In genomic region chr5:135804735-135805134, GRCm38 (mm10) we compare ENCODE assay signal across 29 mouse cellular contexts. TPM values are rescaled to one million over a fixed set of nuclear protein-coding genes. Genes with fewer than 3 reads are reported as not detected.
A peak's percentile ranks its signal among the peaks of the same experiment; 100 is the strongest.
DNase-seq lines count a peak whose midpoint lies in the region; ATAC-seq lines count a peak whose summit lies in the region.
"Had no signal": no experiment of that assay in that cellular context is flagged by ENCODE, and none has a peak within 500 bp of the region (broad histone marks: within the 10 kb centered on the region; RNA-seq: fewer than 3 reads in every experiment).

No protein-coding gene starts in this region.

- H3K36me3 ChIP-seq in forebrain, embryonic 12.5 days (replicated peaks): no peaks in the 10 kb centered on the region
- no peaks in the 10 kb centered on the region for H3K36me3 ChIP-seq in forebrain, embryonic 16.5 days (ENCODE audit: control insufficient read depth, insufficient read depth)
- H3K36me3 ChIP-seq in midbrain, embryonic 12.5 days: no peaks in the 10 kb centered on the region
- H3K36me3 ChIP-seq in midbrain, embryonic 10.5 days: no peaks in the 10 kb centered on the region
- no peaks in the 10 kb centered on the region for H3K36me3 ChIP-seq in hindbrain, embryonic 14.5 days (replicated peaks; ENCODE audit: control insufficient read depth, insufficient read depth)
- H3K36me3 ChIP-seq: forebrain, embryonic 15.5 days; heart, embryonic 12.5 days; intestine, embryonic 15.5 days; liver, embryonic 12.5 days had no signal

- H3K9me3 ChIP-seq in forebrain, embryonic 12.5 days: no peaks in the 10 kb centered on the region
- no peaks in the 10 kb centered on the region for H3K9me3 ChIP-seq in forebrain, embryonic 16.5 days (ENCODE audit: control insufficient read depth, low read length)
- H3K9me3 ChIP-seq in midbrain, embryonic 12.5 days: no peaks in the 10 kb centered on the region
- no peaks in the 10 kb centered on the region for H3K9me3 ChIP-seq in midbrain, embryonic 10.5 days (replicated peaks)
- H3K9me3 ChIP-seq in hindbrain, embryonic 14.5 days (ENCODE audit: control insufficient read depth, low read length): no peaks in the 10 kb centered on the region
- H3K9me3 ChIP-seq: forebrain, embryonic 15.5 days; intestine, embryonic 15.5 days; liver, embryonic 12.5 days had no signal

- intact Hi-C loops in left cerebral cortex, postnatal 25 days (cut with DNase I): no loop called here

- 0 out of 2 replicates have a peak overlapping the region, but pooled peaks have one; percentile 4 for H3K9ac ChIP-seq in forebrain, embryonic 12.5 days
- H3K9ac ChIP-seq in forebrain, embryonic 16.5 days (replicated peaks; ENCODE audit: low read depth, low read length): no peak overlapping the region
- no peak overlapping the region for H3K9ac ChIP-seq in midbrain, embryonic 12.5 days (replicated peaks)
- H3K9ac ChIP-seq in hindbrain, embryonic 14.5 days: no peak overlapping the region
- H3K9ac ChIP-seq: forebrain, embryonic 15.5 days; heart, embryonic 12.5 days; intestine, embryonic 15.5 days; liver, embryonic 12.5 days; liver, postnatal 0 days had no signal

- no peak overlapping the region for H3K4me2 ChIP-seq in forebrain, embryonic 12.5 days
- H3K4me2 ChIP-seq in forebrain, embryonic 16.5 days (ENCODE audit: low read length): no peak overlapping the region
- H3K4me2 ChIP-seq in midbrain, embryonic 12.5 days (replicated peaks): no peak overlapping the region
- no peak overlapping the region for H3K4me2 ChIP-seq in hindbrain, embryonic 14.5 days (replicated peaks)
- H3K4me2 ChIP-seq: forebrain, embryonic 15.5 days; heart, embryonic 12.5 days; intestine, embryonic 15.5 days; liver, embryonic 12.5 days had no signal

- no peak overlapping the region for H3K4me3 ChIP-seq in forebrain, embryonic 12.5 days (replicated peaks)
- no peak overlapping the region for H3K4me3 ChIP-seq in forebrain, embryonic 16.5 days (replicated peaks; ENCODE audit: low read length)
- H3K4me3 ChIP-seq in midbrain, embryonic 12.5 days: no peak overlapping the region
- no peak overlapping the region for H3K4me3 ChIP-seq in midbrain, embryonic 10.5 days
- H3K4me3 ChIP-seq in hindbrain, embryonic 14.5 days (replicated peaks; ENCODE audit: low read length): no peak overlapping the region
- H3K4me3 ChIP-seq: forebrain, embryonic 15.5 days; heart, adult 2 months; heart, embryonic 12.5 days; intestine, embryonic 15.5 days; liver, embryonic 12.5 days; megakaryocyte, embryonic 14.5 days had no signal

- H3K27me3 ChIP-seq in forebrain, embryonic 12.5 days: peaks cover 29% of the 10 kb centered on the region
- no peaks in the 10 kb centered on the region for H3K27me3 ChIP-seq in forebrain, embryonic 16.5 days (replicated peaks; ENCODE audit: control insufficient read depth, insufficient read depth, low read length)
- H3K27me3 ChIP-seq in midbrain, embryonic 12.5 days: peaks cover 10% of the 10 kb centered on the region
- H3K27me3 ChIP-seq in midbrain, embryonic 10.5 days (ENCODE audit: low read depth, poor library complexity, severe bottlenecking): no peaks in the 10 kb centered on the region
- H3K27me3 ChIP-seq in hindbrain, embryonic 14.5 days (ENCODE audit: control insufficient read depth, insufficient read depth, low read length): no peaks in the 10 kb centered on the region
- H3K27me3 ChIP-seq: forebrain, embryonic 15.5 days had no signal

- WGBS in forebrain, embryonic 12.5 days: 81% methylated on average over 2 of the region's 2 CpGs
- 62% methylated on average over 2 of the region's 2 CpGs for WGBS in forebrain, embryonic 16.5 days
- WGBS in midbrain, embryonic 12.5 days: 72% methylated on average over 2 of the region's 2 CpGs
- whole genome bisulfite sequencing in midbrain, embryonic 10.5 days: 77% methylated on average over 2 of the region's 2 CpGs
- WGBS in hindbrain, embryonic 14.5 days: 38% methylated on average over 2 of the region's 2 CpGs

- DNase-seq in midbrain, embryonic 10.5 days (ENCODE audit: low spot score): no peak
- peak; percentile 34 for DNase-seq in brain, adult 2 months (ENCODE audit: low read depth, low spot score)
- no peak for DNase-seq in hindbrain, embryonic 14.5 days (ENCODE audit: low spot score)
- no peak for DNase-seq in heart, postnatal 4 days
- no peak for DNase-seq in left cerebral cortex, postnatal 25 days (ENCODE audit: low spot score in 2 of 2)
- DNase-seq: adrenal gland, postnatal 25 days; B cell, adult 2 months; cerebellum, postnatal 36 days; heart, adult 2 months; kidney, adult 2 months; kidney, postnatal 4 days; left cerebral cortex, postnatal 4 days; liver, postnatal 0 days; lung, postnatal 4 days; right cerebral cortex, postnatal 25 days; spleen, adult 18-20 months; thymus, postnatal 14 days had no signal

- peaks cover 24% of the 10 kb centered on the region for H3K4me1 ChIP-seq in forebrain, embryonic 12.5 days
- H3K4me1 ChIP-seq in forebrain, embryonic 16.5 days (replicated peaks; ENCODE audit: control insufficient read depth, insufficient read depth, low read length): peaks cover 21% of the 10 kb centered on the region
- peaks cover 27% of the 10 kb centered on the region for H3K4me1 ChIP-seq in midbrain, embryonic 12.5 days
- H3K4me1 ChIP-seq in midbrain, embryonic 10.5 days: peaks cover 34% of the 10 kb centered on the region
- H3K4me1 ChIP-seq in hindbrain, embryonic 14.5 days (replicated peaks; ENCODE audit: control insufficient read depth, insufficient read depth, low read length): peaks cover 19% of the 10 kb centered on the region

- no peak for ATAC-seq in forebrain, embryonic 12.5 days (ENCODE audit: low FRiP score)
- no peak for ATAC-seq in forebrain, embryonic 16.5 days
- no peak for ATAC-seq in midbrain, embryonic 12.5 days (ENCODE audit: low FRiP score, low read depth)
- no peak for ATAC-seq in hindbrain, embryonic 14.5 days (ENCODE audit: low FRiP score)
- ATAC-seq: forebrain, embryonic 15.5 days; intestine, embryonic 15.5 days; liver, embryonic 12.5 days; liver, postnatal 0 days had no signal

- no peak overlapping the region for H3K27ac ChIP-seq in forebrain, embryonic 12.5 days
- no peak overlapping the region for H3K27ac ChIP-seq in forebrain, embryonic 16.5 days (ENCODE audit: low read length)
- H3K27ac ChIP-seq in midbrain, embryonic 12.5 days (replicated peaks): peak overlapping the region; percentile 46
- H3K27ac ChIP-seq in midbrain, embryonic 10.5 days (replicated peaks): no peak overlapping the region
- H3K27ac ChIP-seq in hindbrain, embryonic 14.5 days: peak overlapping the region; percentile 29; the same call in 1 of the 2 replicates
- H3K27ac ChIP-seq: forebrain, embryonic 15.5 days; heart, adult 2 months; intestine, embryonic 15.5 days; liver, embryonic 12.5 days had no signal

RNA-seq across cellular contexts. Expression of gene Srrm3, which starts 2.0 kb away (rescaled TPM):
- polyA plus RNA-seq in forebrain, embryonic 12.5 days (2016; fragmentation: Nextera tagmentation; extraction: Ambion mirVana): 30.3 and 37.6 TPM in 2 replicates
- 44.0 and 60.9 TPM in 2 replicates for polyA plus RNA-seq in forebrain, embryonic 16.5 days (2015; fragmentation: Nextera tagmentation; extraction: Ambion mirVana)
- polyA plus RNA-seq in midbrain, embryonic 12.5 days (2016; fragmentation: Nextera tagmentation; extraction: Ambion mirVana): 72.1 and 73.3 TPM in 2 replicates
- 14.0 and 26.1 TPM in 2 replicates for polyA plus RNA-seq in midbrain, embryonic 10.5 days (2016; fragmentation: Nextera tagmentation; extraction: Ambion mirVana)
- 49.3 and 51.3 TPM in 2 replicates for polyA plus RNA-seq in hindbrain, embryonic 14.5 days (2014; fragmentation: Nextera tagmentation; extraction: Ambion mirVana)
- under 1 TPM; 0.12 to 0.20 TPM for total RNA-seq in heart, postnatal 4 days (2021)
- 10 to 100 TPM; 85.4 to 98.1 TPM for total RNA-seq in left cerebral cortex, postnatal 25 days (2021)
- total RNA-seq: gastrocnemius, adult 8-10 months; heart, adult 2 months; hematopoietic stem cell, adult 5-6 weeks had no signal
- polyA plus RNA-seq: heart, adult 2 months; heart, postnatal 0 days; liver, embryonic 12.5 days; liver, postnatal 0 days had no signal

RNA-seq across cellular contexts. Expression of gene Mdh2, which starts 26.5 kb away (rescaled TPM):
- polyA plus RNA-seq in forebrain, embryonic 12.5 days (2016; fragmentation: Nextera tagmentation; extraction: Ambion mirVana): 520 and 524 TPM in 2 replicates
- polyA plus RNA-seq in forebrain, embryonic 16.5 days (2015; fragmentation: Nextera tagmentation; extraction: Ambion mirVana): 562 and 563 TPM in 2 replicates
- 526 and 540 TPM in 2 replicates for polyA plus RNA-seq in midbrain, embryonic 12.5 days (2016; fragmentation: Nextera tagmentation; extraction: Ambion mirVana)
- 616 and 619 TPM in 2 replicates for polyA plus RNA-seq in midbrain, embryonic 10.5 days (2016; fragmentation: Nextera tagmentation; extraction: Ambion mirVana)
- 599 and 617 TPM in 2 replicates for polyA plus RNA-seq in hindbrain, embryonic 14.5 days (2014; fragmentation: Nextera tagmentation; extraction: Ambion mirVana)
- 1,000 to 10,000 TPM; 1,387 to 1,444 TPM for total RNA-seq in heart, postnatal 4 days (2021)
- total RNA-seq in left cerebral cortex, postnatal 25 days (2021): 100 to 1,000 TPM; 389 to 397 TPM

RNA-seq across cellular contexts. Expression of gene Styxl1, which starts 26.6 kb away (rescaled TPM):
- polyA plus RNA-seq in forebrain, embryonic 12.5 days (2016; fragmentation: Nextera tagmentation; extraction: Ambion mirVana): 0.29 TPM in 1 of 2 replicates, not detected in the other
- 0.23 and 0.35 TPM in 2 replicates for polyA plus RNA-seq in forebrain, embryonic 16.5 days (2015; fragmentation: Nextera tagmentation; extraction: Ambion mirVana)
- polyA plus RNA-seq in midbrain, embryonic 12.5 days (2016; fragmentation: Nextera tagmentation; extraction: Ambion mirVana): 0.18 and 0.64 TPM in 2 replicates
- polyA plus RNA-seq in midbrain, embryonic 10.5 days (2016; fragmentation: Nextera tagmentation; extraction: Ambion mirVana): 0.41 TPM in 1 of 2 replicates, not detected in the other
- 0.25 and 0.30 TPM in 2 replicates for polyA plus RNA-seq in hindbrain, embryonic 14.5 days (2014; fragmentation: Nextera tagmentation; extraction: Ambion mirVana)
- not detected for total RNA-seq in heart, postnatal 4 days (2021)
- total RNA-seq in left cerebral cortex, postnatal 25 days (2021): not detected
- total RNA-seq: gastrocnemius, adult 8-10 months; heart, adult 2 months; hematopoietic stem cell, adult 5-6 weeks; left cerebral cortex, postnatal 4 days had no signal
- polyA plus RNA-seq: heart, embryonic 12.5 days; liver, embryonic 12.5 days; neural tube, embryonic 11.5 days had no signal

Comparison
In these comparisons a context has a peak if more than half of its experiments do, and no peak if none do; other contexts are left out.
1. H3K27ac ChIP-seq: peak in midbrain, embryonic 12.5 days (single experiment) and hindbrain, embryonic 14.5 days (single experiment); none in forebrain, embryonic 12.5 days (single experiment), forebrain, embryonic 16.5 days (single experiment) and midbrain, embryonic 10.5 days (single experiment).